Mouse (Mus musculus) stomach, postnatal 0 days (tissue): ENCODE measurements at regions not wholly inside any gene's neighbourhood (a gene's known extent, or its start where the extent isn't known, plus 50 kb on each side); places are given as distances from the start of the nearest gene placed in this dataset.
A peak's percentile ranks its signal among the peaks of the same experiment; 100 is the strongest.

Experiments used
- ATAC-seq: fragments of 200-750 bp; cut with Nextera tagmentation; 2 replicates; pipeline ENCODE4 v1.8.0; 2017; ENCODE audit not compliant: low FRiP score, low TSS enrichment
- DNase-seq: peaks from one replicate; pipeline ENCODE4 v3.0.0-alpha.2; 2016; ENCODE audit warnings: low spot score
- H3K27ac ChIP-seq: fragments of 300-500 bp; sonication (generic); replicated peaks from 2 replicates; pipeline ENCODE4 v1.5.1; 2014; ENCODE audit warnings: mild to moderate bottlenecking, control low read depth
- H3K27me3 ChIP-seq: fragments of 300-500 bp; sonication (generic); 2 replicates; pipeline ENCODE4 v1.6.1; 2014; ENCODE audit warnings: low read length; ENCODE audit not compliant: control insufficient read depth, insufficient read depth
- H3K36me3 ChIP-seq: fragments of 300-500 bp; sonication (generic); 2 replicates; pipeline ENCODE4 v1.6.1; 2014; ENCODE audit warnings: low read length, mixed read lengths; ENCODE audit not compliant: control insufficient read depth, insufficient read depth
- H3K4me1 ChIP-seq: fragments of 300-500 bp; sonication (generic); replicated peaks from 2 replicates; pipeline ENCODE4 v1.6.1; 2014; ENCODE audit warnings: antibody characterized with exemption; ENCODE audit not compliant: control insufficient read depth, insufficient read depth
- H3K4me2 ChIP-seq: fragments of 300-500 bp; sonication (generic); replicated peaks from 2 replicates; pipeline ENCODE4 v1.6.1; 2014; ENCODE audit warnings: low read depth, mild to moderate bottlenecking, control low read depth, moderate library complexity
- H3K4me3 ChIP-seq: fragments of 300-500 bp; sonication (generic); 2 replicates; pipeline ENCODE4 v1.5.1; 2014; ENCODE audit warnings: low read depth, low read length, control low read depth
- H3K9ac ChIP-seq: fragments of 300-500 bp; sonication (generic); 2 replicates; pipeline ENCODE4 v1.6.1; 2014; ENCODE audit warnings: mild to moderate bottlenecking, low read length, control low read depth, mixed read lengths
- H3K9me3 ChIP-seq: fragments of 300-500 bp; sonication (generic); 2 replicates; pipeline ENCODE4 v1.6.1; 2016; ENCODE audit warnings: low read length; ENCODE audit not compliant: control insufficient read depth
- CTCF ChIP-seq: IDR thresholded peaks from 2 replicates; pipeline ENCODE4 v1.5.1; 2016; ENCODE audit warnings: antibody characterized with exemption, low read depth, mild to moderate bottlenecking, moderate library complexity
- EP300 ChIP-seq: optimal IDR thresholded peaks from 2 replicates; pipeline ENCODE3; 2016; ENCODE audit warnings: antibody characterized with exemption
- WGBS: fragments of 180-500 bp; shearing (Covaris S2); extraction: QIAGEN DNeasy Blood & Tissue Kit; methylation state at CpG from one replicate; pipeline ENCODE4 v1.1.7; 2014; 5-methylcytosine and 5-hydroxymethylcytosine counted together

- Histone ChIP-seq H3K27me3 (no peaks in the 10 kb centered on the region), H3K4me3 (no peak overlapping the region), H3K4me2 (no peak overlapping the region), H3K9me3 (no peaks in the 10 kb centered on the region), H3K36me3 (no peaks in the 10 kb centered on the region), H3K4me1 (no peaks in the 10 kb centered on the region), H3K27ac (no peak overlapping the region), H3K9ac (no peak overlapping the region)
- TF ChIP-seq CTCF (peak; percentile 79), EP300 (no peak)
- DNase-seq, result peak; percentile 51
- 24% methylated on average over 3 of the region's 3 CpGs for whole genome bisulfite sequencing
- ATAC-seq, result no peak
These were observed 524.1 kb upstream of the Dsel start for GRCm38 (mm10) chr1:112388807-112389206.

DNA sequence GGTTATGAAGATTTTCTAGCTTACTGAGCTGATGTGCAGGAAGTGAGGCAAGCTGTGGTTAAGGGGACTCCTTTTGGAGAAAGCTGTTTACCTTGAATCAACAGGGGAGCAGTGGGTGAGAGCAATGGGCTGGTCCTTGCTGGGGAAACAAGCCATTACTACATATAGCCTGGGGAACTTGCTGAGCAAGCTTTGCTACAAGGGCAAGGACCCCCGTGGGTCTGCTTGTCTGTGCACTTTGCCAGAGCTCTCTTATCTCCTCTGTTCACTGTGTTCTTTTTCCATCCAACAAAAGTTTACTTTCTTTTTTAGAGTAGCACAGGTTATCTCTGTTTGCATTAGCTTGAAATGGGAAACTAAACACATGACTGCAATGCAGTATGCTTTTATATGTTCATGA is 519.3 kb upstream of the Dsel start:
- no peak for TF ChIP-seq EP300
- no peak for TF ChIP-seq CTCF
- 20% methylated on average over 1 of the region's 1 CpGs for WGBS
- Histone ChIP-seq H3K4me1 (no peaks in the 10 kb centered on the region), H3K4me3 (no peak overlapping the region), H3K27me3 (no peaks in the 10 kb centered on the region), H3K9ac (no peak overlapping the region), H3K36me3 (no peaks in the 10 kb centered on the region), H3K27ac (no peak overlapping the region), H3K9me3 (no peaks in the 10 kb centered on the region), H3K4me2 (no peak overlapping the region)
- ATAC-seq (peak; percentile 71; the same call in 1 of the 2 replicates), DNase-seq (peak; percentile 34)

GRCm38 (mm10) chr1:112379651-112380264 is 515.0 kb upstream of the Dsel start:
- DNase-seq (peak; percentile 32), ATAC-seq (peak; percentile 77)

DNA sequence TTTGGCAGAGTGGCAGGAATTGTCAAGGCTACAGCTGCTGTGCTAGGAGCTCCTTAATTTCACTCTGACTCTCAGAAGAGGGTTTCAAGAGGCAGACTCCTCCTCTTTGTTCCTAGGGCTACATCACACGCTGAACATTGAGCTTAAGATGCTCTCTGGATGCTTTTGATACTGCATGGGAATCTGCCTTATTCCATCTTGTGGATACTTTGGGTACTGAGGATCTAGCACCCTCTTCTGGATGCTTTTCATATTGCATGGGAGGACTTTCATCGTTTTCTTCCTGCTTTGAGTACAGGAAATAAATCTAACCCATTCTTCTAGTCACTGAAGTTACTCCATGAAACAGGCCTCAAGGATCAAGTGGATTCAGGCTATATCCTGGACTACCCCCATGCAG is 513.9 kb upstream of the Dsel start:
- H3K4me3 ChIP-seq, result no peak overlapping the region
- no peak overlapping the region for H3K27ac ChIP-seq
- H3K4me1 ChIP-seq, result no peaks in the 10 kb centered on the region
- no peak for TF ChIP-seq EP300
- peak; percentile 93 for TF ChIP-seq CTCF
- no peaks in the 10 kb centered on the region for H3K9me3 ChIP-seq
- no peaks in the 10 kb centered on the region for H3K27me3 ChIP-seq
- no peak overlapping the region for H3K9ac ChIP-seq
- no peak for ATAC-seq
- no peak overlapping the region for H3K4me2 ChIP-seq
- peak; percentile 30 for DNase-seq
- 17% methylated on average over 2 of the region's 2 CpGs for WGBS
- no peaks in the 10 kb centered on the region for H3K36me3 ChIP-seq

More at GRCm38 (mm10) chr1:112379651-112380264, 515.0 kb upstream of the Dsel start:
- no peak overlapping the region for H3K9ac ChIP-seq
- no peak overlapping the region for H3K4me3 ChIP-seq
- no peaks in the 10 kb centered on the region for H3K27me3 ChIP-seq
- H3K4me2 ChIP-seq, result no peak overlapping the region
- TF ChIP-seq CTCF (peak; percentile 90), EP300 (no peak)
- no peaks in the 10 kb centered on the region for H3K9me3 ChIP-seq
- no peaks in the 10 kb centered on the region for H3K4me1 ChIP-seq
- WGBS, result 11% methylated on average over 2 of the region's 2 CpGs
- no peak overlapping the region for H3K27ac ChIP-seq
- no peaks in the 10 kb centered on the region for H3K36me3 ChIP-seq

DNA sequence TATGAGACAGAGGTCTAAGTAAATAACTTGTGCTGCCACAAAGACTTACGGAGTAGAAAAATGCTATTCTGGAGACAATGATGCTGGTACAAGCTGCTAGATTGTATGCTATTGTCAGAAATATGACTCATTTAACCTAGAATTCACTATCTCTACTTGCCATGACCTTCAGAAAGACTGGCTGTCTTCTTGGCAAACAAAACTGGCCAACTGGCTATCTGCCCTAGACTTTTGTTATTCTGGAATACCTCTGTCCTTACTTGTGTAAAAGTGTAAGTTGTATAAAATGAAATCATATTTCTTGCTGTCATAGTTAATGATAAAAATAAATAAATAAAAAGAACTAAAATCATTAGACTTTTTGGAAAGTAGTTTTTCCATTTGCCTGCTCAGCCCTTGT is 491.1 kb upstream of the Dsel start:
- no peaks in the 10 kb centered on the region for H3K9me3 ChIP-seq

More for the DNA sequence above, 491.1 kb upstream of the Dsel start:
- 76% methylated on average over 1 of the region's 1 CpGs for WGBS
- H3K27ac ChIP-seq, result no peak overlapping the region
- no peak overlapping the region for H3K4me2 ChIP-seq
- H3K4me1 ChIP-seq, result no peaks in the 10 kb centered on the region
- H3K27me3 ChIP-seq, result no peaks in the 10 kb centered on the region
- DNase-seq (no peak), ATAC-seq (no peak)
- H3K4me3 ChIP-seq, result no peak overlapping the region
- H3K9ac ChIP-seq, result no peak overlapping the region
- TF ChIP-seq EP300 (no peak), CTCF (no peak)
- no peaks in the 10 kb centered on the region for H3K36me3 ChIP-seq
